Mouse (Mus musculus) monocyte, adult 59 days (primary cell): ENCODE measurements around the gene Vmn2r44. TPM values are rescaled to one million over a fixed set of nuclear protein-coding genes. Genes with fewer than 3 reads are reported as not detected.

ENCODE experiments used
- total RNA-seq, 2 experiments: library from RNA; stranded (reverse); gene quantifications; one replicate each; pipeline ENCODE4 v1.2.4; 2023

Vmn2r44 gene
- not detected for total RNA-seq

GRCm38 (mm10) chr7:8383233-8383632 is at the start of gene Vmn2r44:
Gene Vmn2r44 (minus strand): TSS chr7:8383333.

Other genes starting within 250 kb of the Vmn2r44 start
- not detected for gene Vmn2r41, start 221.7 kb downstream of the Vmn2r44 start, total RNA-seq
- not detected for gene Vmn2r42, start 183.0 kb downstream of the Vmn2r44 start, total RNA-seq
- not detected for gene Vmn2r43, start 122.7 kb downstream of the Vmn2r44 start, total RNA-seq
- not detected for gene Vmn2r45, start 105.7 kb upstream of the Vmn2r44 start, total RNA-seq